Mouse (Mus musculus) ES-Bruce4 (cell line): ENCODE results near the gene Sst. TPM values are rescaled to one million over a fixed set of nuclear protein-coding genes. Genes with fewer than 3 reads are reported as not detected.

Experiments used
- H3K27ac ChIP-seq: 2 replicates; pipeline ENCODE4 v1.5.1; 2012; ENCODE audit warnings: low read length, inconsistent platforms; ENCODE audit not compliant: insufficient read depth
- H3K27me3 ChIP-seq: 2 replicates; pipeline ENCODE4 v1.6.1; 2012; ENCODE audit warnings: mild to moderate bottlenecking, low read length, inconsistent platforms; ENCODE audit not compliant: control insufficient read depth, poor library complexity, insufficient read depth, severe bottlenecking
- H3K36me3 ChIP-seq: 2 replicates; pipeline ENCODE4 v1.6.1; 2012; ENCODE audit warnings: inconsistent platforms, mild to moderate bottlenecking, low read length, moderate library complexity; ENCODE audit not compliant: control insufficient read depth, poor library complexity, insufficient read depth, severe bottlenecking
- H3K4me1 ChIP-seq: one replicate; pipeline ENCODE4 v1.8.1; 2011; ENCODE audit warnings: low read length; ENCODE audit not compliant: control insufficient read depth, insufficient read depth
- H3K4me3 ChIP-seq: 2 replicates; pipeline ENCODE4 v1.5.1; 2011; ENCODE audit warnings: low read depth, mild to moderate bottlenecking, low read length
- H3K9ac ChIP-seq: 2 replicates; pipeline ENCODE4 v1.6.1; 2012; ENCODE audit warnings: low read depth, mild to moderate bottlenecking, inconsistent platforms; ENCODE audit not compliant: poor library complexity, severe bottlenecking
- H3K9me3 ChIP-seq: replicated peaks from 2 replicates; pipeline ENCODE4 v1.6.1; 2012; ENCODE audit warnings: mild to moderate bottlenecking, low read length, inconsistent platforms; ENCODE audit not compliant: control insufficient read depth, poor library complexity, insufficient read depth, severe bottlenecking
- CTCF ChIP-seq: IDR thresholded peaks from one replicate; pipeline ENCODE4 v1.8.1; 2011; ENCODE audit warnings: low read depth, low read length
- EP300 ChIP-seq: IDR thresholded peaks from 2 replicates; pipeline ENCODE4 v1.6.1; 2011; ENCODE audit warnings: low read depth, low read length; ENCODE audit not compliant: insufficient read depth
- POLR2A ChIP-seq: IDR thresholded peaks from one replicate; pipeline ENCODE4 v1.8.1; 2011; ENCODE audit warnings: low read length; ENCODE audit not compliant: insufficient read depth
- polyA plus RNA-seq: library from polyadenylated mRNA; stranded (reverse); fragments of >200 nt; gene quantifications from 2 replicates; pipeline ENCODE4 v1.2.4, GENCODE M21; 2011; ENCODE audit warnings: low read depth; ENCODE audit not compliant: missing spikeins, insufficient read depth, insufficient read length

Sst gene
- polyA plus RNA-seq, 1 experiment, result not detected

- no peak overlapping the region for H3K4me3 ChIP-seq
Observed at GRCm38 (mm10) chr16:23901411-23901810, 10.7 kb upstream of the Sst start.

GRCm38 (mm10) chr16:23900061-23900460, 9.3 kb upstream of the Sst start:
- no peaks in the 10 kb centered on the region for H3K27me3 ChIP-seq
- TF ChIP-seq CTCF, result no peak
- no peak for TF ChIP-seq EP300
- TF ChIP-seq POLR2A, result no peak
- H3K4me1 ChIP-seq, result no peaks in the 10 kb centered on the region
- H3K4me3 ChIP-seq, result no peak overlapping the region
- no peaks in the 10 kb centered on the region; the same call in 1 of the 2 replicates for H3K9me3 ChIP-seq
- H3K9ac ChIP-seq, result no peak overlapping the region
- no peaks in the 10 kb centered on the region for H3K36me3 ChIP-seq
- H3K27ac ChIP-seq, result no peak overlapping the region

More at GRCm38 (mm10) chr16:23901411-23901810, 10.7 kb upstream of the Sst start:
- H3K4me1 ChIP-seq, result no peaks in the 10 kb centered on the region
- no peaks in the 10 kb centered on the region for H3K36me3 ChIP-seq
- H3K27me3 ChIP-seq, result no peaks in the 10 kb centered on the region
- H3K9ac ChIP-seq, result no peak overlapping the region
- TF ChIP-seq CTCF (no peak), EP300 (no peak), POLR2A (no peak)
- H3K9me3 ChIP-seq, result peaks cover 8% of the 10 kb centered on the region
- H3K27ac ChIP-seq, result no peak overlapping the region

GRCm38 (mm10) chr16:23898840-23899239, 8.1 kb upstream of the Sst start:
- no peaks in the 10 kb centered on the region for H3K27me3 ChIP-seq
- H3K9me3 ChIP-seq, result no peaks in the 10 kb centered on the region; the same call in 1 of the 2 replicates
- H3K4me1 ChIP-seq, result no peaks in the 10 kb centered on the region
- H3K36me3 ChIP-seq, result no peaks in the 10 kb centered on the region
- no peak for TF ChIP-seq EP300
- TF ChIP-seq CTCF, result peak; percentile 74
- TF ChIP-seq POLR2A, result no peak
- no peak overlapping the region for H3K9ac ChIP-seq
- H3K27ac ChIP-seq, result no peak overlapping the region
- H3K4me3 ChIP-seq, result no peak overlapping the region

GRCm38 (mm10) chr16:23897984-23898586, 7.3 kb upstream of the Sst start:
- Histone ChIP-seq H3K36me3 (no peaks in the 10 kb centered on the region), H3K9ac (no peak overlapping the region), H3K4me3 (no peak overlapping the region), H3K9me3 (no peaks in the 10 kb centered on the region; the same call in 1 of the 2 replicates), H3K4me1 (no peaks in the 10 kb centered on the region), H3K27me3 (no peaks in the 10 kb centered on the region), H3K27ac (no peak overlapping the region)
- TF ChIP-seq EP300 (no peak), CTCF (peak; percentile 49), POLR2A (no peak)

GRCm38 (mm10) chr16:23897486-23897885, 6.7 kb upstream of the Sst start:
- TF ChIP-seq CTCF, result no peak
- TF ChIP-seq POLR2A, result no peak
- TF ChIP-seq EP300, result no peak
- Histone ChIP-seq H3K9ac (no peak overlapping the region), H3K36me3 (no peaks in the 10 kb centered on the region), H3K27ac (no peak overlapping the region), H3K9me3 (no peaks in the 10 kb centered on the region; the same call in 1 of the 2 replicates), H3K4me1 (no peaks in the 10 kb centered on the region), H3K27me3 (no peaks in the 10 kb centered on the region), H3K4me3 (no peak overlapping the region)

- Histone ChIP-seq H3K36me3 (no peaks in the 10 kb centered on the region), H3K27ac (no peak overlapping the region), H3K27me3 (peaks cover 6% of the 10 kb centered on the region), H3K9me3 (no peaks in the 10 kb centered on the region), H3K4me1 (no peaks in the 10 kb centered on the region), H3K9ac (no peak overlapping the region), H3K4me3 (no peak overlapping the region)
- no peak for TF ChIP-seq EP300
- TF ChIP-seq POLR2A, result no peak
- no peak for TF ChIP-seq CTCF
Observed at GRCm38 (mm10) chr16:23895135-23895534, 4.4 kb upstream of the Sst start.
